Mouse (Mus musculus) megakaryocyte progenitor cell, adult 5-6 weeks (primary cell): ENCODE results near the gene Fuk. TPM values are rescaled to one million over a fixed set of nuclear protein-coding genes. Genes with fewer than 3 reads are reported as not detected.
"Not testable (repeated sequence)": the region's sequence is repeated elsewhere in the genome, so short reads cannot be mapped to it uniquely, and the experiment has no call there.

Experiments used
- ATAC-seq: replicated peaks from 2 replicates; pipeline ENCODE4 v1.8.0; 2016; ENCODE audit warnings: mild to moderate bottlenecking, moderate TSS enrichment, inconsistent platforms; ENCODE audit not compliant: poor library complexity
- total RNA-seq, 2 experiments: library from RNA; stranded (forward) in 1 of 2; stranded (reverse) in 1 of 2; fragments of 157-497, 149-512 nt in 1 of 2; fragments of 200-1000 nt in 1 of 2; gene quantifications; 2 replicates each; pipeline versions ENCODE4 v1.2.3 to v1.2.4; 2015 to 2017

Fuk gene
- 2.6 and 3.0 TPM in 2 replicates for total RNA-seq (2015)
- total RNA-seq (2017) = 3.0 and 6.0 TPM in 2 replicates

DNA sequence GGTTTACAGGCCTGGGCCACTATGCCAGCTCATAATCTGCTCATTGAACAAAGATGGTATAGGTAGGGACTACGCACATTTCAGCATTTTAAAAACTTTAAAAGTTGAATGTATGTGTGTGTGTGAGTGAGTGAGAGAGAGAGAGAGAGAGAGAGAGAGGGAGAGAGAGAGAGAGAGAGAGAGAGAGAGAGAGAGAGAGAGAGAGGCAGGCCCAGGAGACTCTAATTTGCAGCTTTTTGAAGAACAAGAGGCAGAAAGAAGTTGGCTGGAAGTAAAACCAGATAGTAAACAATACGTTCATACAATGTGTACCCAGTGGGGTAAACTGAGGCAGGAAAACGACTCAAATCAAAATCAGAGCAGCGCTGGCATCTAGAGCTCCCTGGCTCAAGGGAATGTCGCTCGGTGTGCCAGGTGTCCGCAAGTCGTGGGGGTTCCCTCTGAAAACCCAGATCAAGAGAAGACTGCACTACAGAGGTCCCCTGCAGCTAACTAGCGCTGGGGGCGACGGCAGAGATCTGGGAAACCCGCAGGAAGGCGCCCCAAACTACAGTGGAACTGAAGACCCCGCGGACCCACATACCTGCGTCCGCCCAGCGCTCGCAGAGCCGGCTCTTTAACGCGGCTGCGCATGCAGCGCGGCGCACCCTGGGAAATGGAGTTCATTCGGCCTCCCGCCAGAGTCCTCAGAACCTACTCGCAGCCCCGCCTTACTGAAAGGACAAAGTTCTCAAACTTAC is at the start of gene Fuk:
TSS of gene Fuk (minus strand) at position 650 of the 740 bp plus-strand sequence.
- ATAC-seq = peak; percentile 99

DNA sequence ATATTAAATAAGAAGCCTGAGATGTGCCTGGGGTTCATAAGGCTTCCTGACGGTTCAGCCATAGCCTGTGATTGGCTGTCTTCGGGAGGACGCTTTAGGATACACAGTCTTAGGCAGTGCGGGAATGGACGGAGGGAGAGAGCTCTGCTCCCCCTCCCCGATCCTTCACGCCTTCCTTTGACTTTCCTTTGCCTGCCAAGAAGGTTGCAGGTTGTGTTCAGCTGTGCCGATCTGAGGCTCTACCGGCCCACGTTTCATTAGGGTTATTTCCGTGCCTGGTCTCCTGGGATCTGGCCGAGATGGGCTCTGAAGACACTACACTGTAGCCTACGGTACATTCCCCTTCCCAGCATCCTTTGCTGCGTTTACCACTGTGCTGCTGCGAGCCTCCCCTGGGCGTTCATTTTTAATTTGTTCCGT is 47.8 kb upstream of the Fuk start:
- 0 out of 2 replicates have a peak, but pooled peaks have one; percentile 24 for ATAC-seq

DNA sequence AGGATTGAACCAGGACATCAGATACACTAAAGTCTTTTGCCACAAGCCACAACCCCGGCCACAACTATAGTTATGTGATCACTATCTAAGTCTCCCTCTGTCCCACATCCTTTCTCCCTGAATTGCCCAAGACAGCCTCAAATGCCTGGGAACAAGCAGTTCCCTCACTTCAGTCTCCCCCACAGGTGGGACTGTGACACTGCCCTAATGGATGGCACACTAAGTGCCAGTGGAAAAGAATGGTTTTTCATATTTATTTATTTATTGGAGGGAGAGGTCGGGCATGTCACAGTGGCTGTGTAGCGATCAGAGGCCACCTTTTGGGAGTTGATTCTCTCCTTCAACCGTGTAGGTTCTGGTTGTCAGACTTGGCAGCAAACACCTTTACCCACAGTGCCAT is 43.4 kb upstream of the Fuk start:
- peak; percentile 14; the same call in 1 of the 2 replicates for ATAC-seq

DNA sequence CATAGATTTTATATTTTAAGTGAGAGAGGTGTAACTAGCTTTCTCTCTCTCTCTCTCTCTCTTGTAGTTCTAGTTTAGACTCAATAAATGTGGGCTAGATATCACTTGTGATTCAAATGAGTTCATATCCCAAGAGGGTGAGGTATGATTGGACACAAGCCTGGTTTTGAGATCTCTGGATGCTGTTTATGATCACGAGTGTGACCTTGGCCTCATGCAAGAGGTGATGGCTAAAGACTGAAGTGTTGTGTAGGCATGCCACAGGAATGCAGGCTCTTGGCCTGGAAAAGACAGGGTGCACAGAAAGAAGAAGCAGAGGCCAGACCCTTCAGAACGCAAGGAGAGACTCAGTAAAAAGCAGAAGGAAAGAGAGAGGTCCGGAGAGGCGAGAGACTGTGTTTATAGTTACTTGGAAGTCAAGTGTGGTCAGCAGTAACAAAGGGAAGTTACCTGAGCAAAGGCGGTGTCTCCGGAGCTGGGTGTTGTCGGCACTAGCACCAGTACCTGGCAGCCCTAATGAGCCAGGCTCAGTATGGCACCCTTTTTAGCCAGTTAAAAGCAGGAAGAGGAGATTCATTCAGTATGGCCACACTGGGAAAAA is 42.1 kb upstream of the Fuk start:
- ATAC-seq = peak; percentile 55

DNA sequence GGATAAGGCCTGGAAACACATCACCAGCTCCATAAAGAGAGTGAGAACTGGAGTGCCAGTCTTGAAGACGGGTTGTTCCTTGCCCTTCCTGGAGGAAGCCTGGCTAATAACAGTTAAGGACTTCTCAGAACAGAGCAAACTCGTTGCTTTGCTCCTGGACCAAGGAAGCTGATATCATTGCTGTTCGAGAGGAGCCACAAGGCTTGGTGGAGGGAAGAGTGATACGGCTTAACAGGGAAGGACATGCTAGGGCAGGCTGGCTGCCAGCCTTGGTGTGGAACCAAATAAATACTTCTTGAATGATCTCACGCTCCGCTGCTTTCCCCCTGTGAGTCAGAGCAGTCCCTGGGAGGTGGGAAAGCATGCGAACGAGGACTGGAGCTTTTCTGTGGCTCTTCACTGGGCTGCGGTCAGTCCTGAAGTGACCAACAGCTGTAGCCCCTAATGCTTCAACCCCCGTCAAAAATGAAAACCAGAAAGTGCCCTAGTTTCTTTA is 39.2 kb upstream of the Fuk start:
- no peak for ATAC-seq

DNA sequence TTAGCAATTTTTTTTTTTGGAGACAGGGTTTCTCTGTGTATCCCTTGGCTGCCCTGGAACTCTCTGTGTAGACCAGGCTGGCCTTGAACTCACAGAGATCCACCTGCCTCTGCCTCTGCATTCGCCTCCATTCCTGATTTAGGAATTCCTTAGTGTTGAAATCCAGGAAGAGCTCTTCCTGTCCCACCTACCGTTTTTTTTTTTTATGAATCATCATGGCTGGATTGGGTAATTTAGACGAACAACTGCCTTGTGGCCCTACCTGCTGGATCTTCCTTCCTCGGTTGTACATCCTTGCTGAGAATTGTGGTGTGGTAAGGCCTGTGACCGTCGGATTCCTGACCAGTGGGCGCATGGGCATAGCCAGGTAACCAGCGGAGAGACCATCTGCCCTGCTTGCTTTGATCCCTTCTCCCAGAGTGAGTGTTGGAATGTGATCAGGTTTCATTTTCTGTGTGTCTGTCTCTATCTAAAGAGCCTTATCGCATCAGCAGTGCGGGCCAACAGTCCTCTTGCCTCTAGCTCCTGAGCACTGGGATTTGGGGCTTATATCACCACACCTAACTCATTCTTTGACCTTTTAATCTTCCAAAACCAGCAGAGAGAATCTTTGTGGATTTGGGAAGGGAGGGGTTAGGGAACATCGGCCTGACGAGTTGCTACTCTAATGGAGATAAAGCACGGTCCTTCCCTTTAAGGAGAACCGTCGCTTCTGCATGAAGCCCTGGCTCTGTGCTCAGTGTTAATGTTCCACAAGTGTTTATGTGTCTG is 38.6 kb upstream of the Fuk start:
- no peak for ATAC-seq

DNA sequence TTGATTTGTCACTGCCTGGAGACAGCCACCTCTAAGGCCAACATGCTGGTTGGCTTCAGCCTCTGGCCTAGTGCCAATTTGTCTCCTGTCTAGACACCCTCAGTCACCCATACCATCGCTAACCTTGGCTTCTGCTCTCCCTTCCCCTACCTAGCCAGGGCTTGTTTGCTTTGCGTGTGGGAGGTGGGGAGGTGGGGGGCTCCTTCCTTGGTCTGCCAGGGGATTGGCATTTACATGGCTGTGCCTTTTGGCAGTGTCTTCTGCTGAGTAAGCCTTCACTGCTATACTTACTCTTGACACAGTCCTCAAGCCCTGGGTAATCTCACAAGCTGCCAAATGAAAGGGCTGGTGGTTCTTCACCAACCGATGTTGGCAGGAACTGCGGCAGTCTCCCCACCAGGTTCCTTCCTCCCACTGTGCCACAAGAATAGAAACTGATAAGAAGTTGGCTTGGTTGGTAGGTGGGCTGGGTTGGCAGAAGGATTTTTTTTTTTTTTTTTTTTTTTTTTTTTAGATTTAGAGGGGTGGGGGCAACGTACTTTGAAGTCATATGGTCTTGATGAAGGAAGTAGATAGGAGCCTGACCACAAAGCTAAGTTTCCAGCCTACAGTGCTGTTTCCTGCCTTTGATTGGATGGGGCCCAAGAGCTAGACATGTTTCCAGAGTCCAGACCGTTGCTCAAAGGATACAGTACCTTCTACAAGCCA is 36.7 kb upstream of the Fuk start:
- peak; percentile 91 for ATAC-seq

DNA sequence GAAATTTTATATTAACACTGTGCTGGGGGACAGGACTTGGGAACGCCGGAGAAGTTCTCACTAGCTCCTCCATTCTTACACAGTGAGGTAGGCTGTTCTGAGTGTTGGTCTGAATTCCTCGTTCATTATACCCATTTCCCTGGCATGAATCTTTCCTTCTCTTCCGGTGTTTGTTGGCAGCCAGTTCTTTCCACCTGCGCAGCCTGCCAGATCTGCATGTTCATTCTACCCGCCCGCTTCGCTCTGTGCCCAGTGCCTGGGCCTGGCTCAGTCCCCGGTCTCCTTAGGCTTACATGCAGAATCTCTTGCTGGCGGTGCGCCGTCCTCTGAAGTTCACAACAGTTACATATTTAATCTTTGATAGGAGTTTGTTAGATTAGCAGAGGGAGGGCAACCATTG is 33.9 kb upstream of the Fuk start:
- ATAC-seq = no peak

DNA sequence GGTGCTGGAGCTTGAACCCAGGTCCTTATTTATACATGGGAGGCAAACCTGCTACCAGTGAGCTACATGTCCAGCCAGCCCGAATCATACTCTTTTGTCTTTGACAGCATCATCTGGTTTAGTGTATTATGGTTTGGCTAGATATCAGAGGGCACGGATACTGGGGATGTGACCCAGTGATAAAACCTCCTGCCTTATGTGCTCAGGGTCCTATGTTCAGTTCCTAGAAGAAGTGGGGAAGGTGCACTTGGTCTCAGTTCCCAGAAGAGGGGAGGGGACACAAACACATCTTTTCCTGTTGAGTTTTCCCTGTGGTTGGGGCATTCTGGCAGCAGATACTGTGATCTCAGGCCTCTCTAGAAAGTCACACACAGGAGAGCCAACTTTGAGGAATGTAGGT is 31.0 kb upstream of the Fuk start:
- no peak for ATAC-seq

DNA sequence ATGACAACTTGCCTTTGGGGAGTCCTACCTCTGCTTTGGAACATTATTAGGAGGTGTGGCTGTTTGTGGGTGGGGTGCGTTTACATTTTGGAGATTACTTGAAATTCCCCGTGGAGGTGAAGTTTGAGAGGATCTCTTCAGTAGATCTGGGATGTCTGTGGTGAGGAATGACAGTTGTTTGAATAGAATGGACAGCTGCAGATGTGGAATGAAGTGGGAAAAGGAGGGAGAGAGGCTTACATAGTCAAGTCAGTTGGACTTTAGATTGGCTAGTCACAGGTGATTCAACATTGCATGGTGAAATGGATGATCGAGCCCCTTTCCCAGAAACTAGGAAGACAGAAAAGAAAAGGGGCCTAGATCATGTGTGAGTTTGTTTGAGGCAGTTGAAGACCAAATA is 30.2 kb upstream of the Fuk start:
- ATAC-seq = no peak

DNA sequence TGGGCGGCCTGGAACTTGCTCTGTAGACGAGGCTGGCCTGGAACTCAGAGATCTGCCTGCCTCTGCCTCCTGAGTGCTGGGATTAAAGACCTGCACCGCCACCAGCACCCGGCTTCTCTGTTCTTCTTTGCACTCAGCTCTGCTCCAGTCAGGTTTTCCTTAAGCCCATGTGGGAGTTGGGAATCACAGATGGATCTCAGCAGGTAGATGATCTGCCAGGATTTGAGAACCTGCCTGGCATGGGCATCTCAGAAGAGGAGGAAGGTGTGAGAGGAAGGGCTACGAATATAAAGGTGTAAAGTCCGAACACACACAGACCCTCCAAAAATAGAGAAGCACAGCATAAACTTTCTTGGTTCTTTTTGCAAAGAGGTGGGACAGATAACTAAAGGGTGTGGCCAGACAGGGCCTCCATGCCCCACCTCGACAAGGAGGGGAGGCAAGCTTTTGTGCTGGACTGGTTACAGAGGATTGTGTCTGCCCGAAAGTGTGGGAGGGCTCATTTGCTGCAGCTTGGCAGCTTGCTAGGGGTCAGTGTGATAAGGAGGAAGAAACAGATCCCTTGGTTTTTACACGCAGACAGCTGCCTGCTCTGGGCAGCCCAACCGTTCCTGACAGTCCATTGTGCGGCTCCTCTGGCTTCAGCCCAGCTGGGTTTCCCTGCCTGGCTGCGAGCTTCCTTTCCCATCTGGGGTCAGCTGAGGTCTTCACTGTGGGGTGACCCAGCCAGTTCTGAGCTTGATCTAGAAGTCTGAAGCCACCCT is 29.1 kb upstream of the Fuk start:
- ATAC-seq = peak; percentile 74

DNA sequence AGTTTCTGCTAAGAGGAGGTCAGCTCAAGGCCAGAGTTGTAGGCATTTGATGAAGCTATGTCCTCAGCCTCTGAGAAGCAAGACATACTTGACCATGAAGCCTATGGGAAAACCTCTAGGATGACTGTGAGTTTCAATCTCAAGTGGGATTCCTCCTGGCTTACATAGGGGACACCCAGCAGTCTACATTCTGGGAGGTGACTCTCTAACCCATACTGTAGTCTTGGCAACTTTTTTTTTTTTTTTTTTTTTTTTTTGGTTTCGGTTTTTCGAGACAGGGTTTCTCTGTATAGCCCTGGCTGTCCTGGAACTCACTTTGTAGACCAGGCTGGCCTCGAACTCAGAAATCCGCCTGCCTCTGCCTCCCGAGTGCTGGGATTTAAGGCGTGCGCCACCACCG is 27.4 kb upstream of the Fuk start:
- not testable (repeated sequence) for ATAC-seq

DNA sequence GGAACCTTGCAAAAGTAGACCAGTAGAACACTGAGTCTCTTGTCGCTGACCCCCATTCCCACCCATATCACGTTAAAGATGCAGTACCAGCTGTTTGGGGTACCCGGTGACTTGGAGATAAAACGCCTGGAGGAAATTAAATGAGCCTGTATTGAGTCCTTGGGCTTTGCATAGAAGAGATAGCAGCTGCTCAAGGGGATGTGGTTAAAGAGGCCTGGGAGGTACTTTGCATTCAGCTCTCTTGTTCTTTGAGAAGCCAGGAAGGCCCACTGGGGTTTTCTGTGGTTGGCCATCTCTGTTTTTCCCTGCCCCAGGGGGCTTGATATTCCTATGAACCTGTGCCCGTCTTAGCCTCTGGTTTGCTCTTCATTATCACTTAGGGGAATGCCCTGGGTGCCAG is 26.8 kb upstream of the Fuk start:
- ATAC-seq = peak; percentile 72

DNA sequence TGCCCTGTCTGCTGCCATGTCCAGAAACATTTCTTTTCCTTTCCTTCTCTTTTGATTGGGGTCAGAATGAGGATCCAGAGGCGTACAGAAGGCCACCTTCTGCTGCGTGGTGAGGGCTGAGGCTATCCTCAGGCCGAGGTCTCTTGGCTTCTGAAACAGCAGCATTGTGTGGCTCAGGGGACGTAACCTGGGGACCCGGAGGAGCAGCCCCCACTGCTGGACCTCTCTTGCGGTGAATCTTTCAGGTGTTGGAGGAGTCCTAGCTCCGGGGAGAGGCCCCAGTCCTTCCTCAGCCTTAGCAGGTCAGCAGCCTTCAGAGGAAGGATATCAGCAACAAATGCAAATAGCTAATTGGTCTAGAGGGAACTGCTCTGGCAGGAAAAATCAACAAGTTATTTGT is 26.1 kb upstream of the Fuk start:
- no peak for ATAC-seq

DNA sequence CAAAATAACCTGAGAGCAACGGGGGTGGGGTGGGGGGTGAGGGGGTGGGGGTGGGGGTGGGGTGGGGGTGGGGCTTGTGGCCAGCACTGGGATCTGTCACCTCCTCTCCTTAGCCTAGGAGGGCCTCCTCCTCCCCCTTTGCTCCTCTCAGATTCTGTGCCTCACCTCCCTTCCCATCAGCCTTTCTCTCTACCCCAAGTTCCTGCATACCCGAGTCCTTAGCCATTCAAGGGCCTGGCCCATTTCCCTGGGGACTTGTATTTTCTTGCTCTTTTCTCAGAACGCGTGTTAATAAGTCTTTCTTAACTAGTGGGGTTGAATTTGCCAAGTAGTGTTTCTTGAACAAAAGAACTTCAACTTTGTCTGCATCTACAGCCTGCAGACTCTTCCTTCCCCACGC is 24.4 kb upstream of the Fuk start:
- ATAC-seq = no peak

DNA sequence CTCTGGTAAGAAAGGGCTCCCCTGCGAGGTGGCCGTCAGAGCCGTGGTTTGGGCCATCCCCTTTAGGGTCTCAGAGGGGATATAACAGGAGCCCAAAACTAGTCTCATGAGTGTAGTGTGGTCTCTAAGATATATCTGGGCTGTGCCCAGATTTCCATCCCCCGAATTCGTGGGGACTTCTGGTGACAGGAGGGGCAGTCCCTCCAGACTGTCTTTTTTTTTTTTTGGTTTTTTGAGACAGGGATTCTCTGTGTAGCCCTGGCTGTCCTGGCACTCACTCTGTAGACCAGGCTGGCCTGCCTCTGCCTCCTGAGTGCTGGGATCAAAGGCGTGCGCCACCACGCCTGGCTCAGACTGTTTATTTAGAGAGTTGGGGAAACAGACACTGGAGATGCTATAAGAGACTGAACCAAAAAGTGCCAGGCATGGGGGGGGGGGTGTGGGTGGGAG is 23.4 kb upstream of the Fuk start:
- ATAC-seq = no peak

DNA sequence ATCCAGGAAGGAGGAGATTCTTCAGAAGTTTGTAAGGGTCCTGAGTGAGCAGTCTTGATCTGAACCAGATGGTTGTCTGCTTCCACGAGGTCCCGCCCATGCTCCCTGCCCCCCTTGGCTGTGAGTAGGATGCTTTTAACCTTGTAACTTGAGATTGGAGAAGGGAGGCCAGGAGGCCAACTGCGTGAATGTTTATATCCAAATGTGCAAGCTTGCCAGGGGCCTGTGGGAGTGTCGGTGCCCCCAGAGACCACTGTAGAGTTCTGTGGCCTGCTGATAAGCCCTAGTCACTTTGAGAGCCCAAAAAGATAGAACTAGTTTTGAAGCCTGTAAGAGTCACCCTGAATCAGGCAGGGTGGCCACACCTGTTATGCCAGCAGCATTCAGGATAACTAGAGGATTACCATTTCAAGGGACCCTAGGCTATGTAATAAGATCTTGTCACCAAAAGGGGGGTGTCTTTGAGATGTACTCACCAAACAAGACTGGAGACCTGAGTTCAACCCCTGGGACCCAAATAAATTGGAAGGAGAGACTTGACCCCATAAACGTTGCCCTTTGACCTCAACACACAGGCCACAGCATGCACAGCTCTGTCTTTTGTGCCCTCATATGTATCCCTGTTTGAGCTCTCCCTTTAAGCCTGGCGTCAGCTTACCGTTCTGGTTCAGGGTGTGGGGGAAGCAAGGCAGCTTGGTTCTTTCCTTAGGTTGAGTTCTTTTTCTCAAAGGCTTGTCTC is 19.4 kb upstream of the Fuk start:
- peak; percentile 62 for ATAC-seq

DNA sequence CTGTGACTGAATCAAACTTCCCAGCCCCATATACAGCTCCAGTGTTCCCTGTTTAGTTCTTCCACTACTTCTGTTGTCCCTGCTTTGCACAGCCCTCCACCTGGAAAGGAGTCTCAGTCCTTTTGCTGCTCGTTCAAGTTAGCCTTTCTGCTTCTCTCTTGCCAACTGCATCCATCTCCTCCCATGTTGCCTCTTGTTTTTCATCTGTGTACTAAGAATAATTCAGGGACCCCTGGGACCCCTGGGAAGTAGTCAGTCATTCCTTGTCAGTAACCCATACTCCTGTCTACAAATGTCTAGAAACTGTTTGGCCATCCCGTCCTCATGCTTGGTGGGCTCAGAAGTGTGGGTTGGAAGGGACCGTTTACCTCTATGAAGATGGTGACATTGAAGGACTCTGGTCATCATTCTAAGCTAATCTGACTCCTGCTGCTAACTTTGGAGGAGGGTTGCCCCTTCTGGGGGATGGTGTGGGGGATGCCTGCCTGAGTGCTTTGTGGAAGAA is 18.5 kb upstream of the Fuk start:
- ATAC-seq = no peak

DNA sequence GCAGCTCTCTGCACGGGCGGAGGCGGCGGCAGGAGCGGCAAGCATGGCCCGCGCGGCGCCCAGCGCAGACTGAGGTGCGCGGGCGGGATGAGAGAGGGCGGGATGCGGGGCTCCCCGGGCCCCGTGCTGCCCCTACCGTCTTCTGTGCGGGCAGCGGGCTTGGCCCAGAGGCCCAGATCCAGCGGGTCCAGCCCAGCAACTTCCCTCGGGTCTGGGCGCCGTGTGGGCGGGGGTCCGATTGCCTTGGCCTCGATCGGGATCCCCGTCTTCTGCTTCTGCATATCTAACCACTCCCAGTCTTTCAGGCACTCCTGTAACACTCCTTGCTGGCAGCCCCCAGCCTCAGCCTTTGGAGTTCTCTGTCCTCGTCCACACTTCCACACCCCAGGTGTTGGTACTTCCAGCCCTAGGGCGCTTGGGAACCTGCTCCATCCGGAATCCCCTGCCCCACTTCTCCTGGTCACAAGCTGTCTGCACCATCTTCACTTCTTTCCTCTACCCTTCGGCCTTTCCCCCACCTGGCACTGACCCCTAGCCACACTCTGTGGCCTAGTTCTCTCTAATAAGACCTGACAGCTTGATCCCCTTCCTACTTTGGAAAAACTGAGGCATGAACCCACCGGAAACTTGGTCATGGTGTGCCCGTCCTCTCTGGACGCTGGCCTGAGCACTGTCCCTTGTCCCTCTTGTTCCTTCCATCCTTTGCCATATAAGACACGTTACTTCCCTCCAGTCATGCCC is 17.9 kb upstream of the Fuk start:
- no peak for ATAC-seq
